Mouse (Mus musculus) olfactory bulb, adult 2 months (tissue): ENCODE data around the gene Gm10392.

Source experiments
- CTCF ChIP-seq: fragments of 200-500 bp; IDR thresholded peaks from 2 replicates; pipeline ENCODE4 v1.5.1; 2012; ENCODE audit warnings: low read depth, mild to moderate bottlenecking, low read length, moderate library complexity; ENCODE audit not compliant: insufficient read depth
- POLR2A ChIP-seq: fragments of 200-500 bp; IDR thresholded peaks from 2 replicates; pipeline ENCODE4 v1.6.1; 2012; ENCODE audit warnings: mild to moderate bottlenecking, low read depth, low read length, moderate library complexity; ENCODE audit not compliant: insufficient read depth

DNA sequence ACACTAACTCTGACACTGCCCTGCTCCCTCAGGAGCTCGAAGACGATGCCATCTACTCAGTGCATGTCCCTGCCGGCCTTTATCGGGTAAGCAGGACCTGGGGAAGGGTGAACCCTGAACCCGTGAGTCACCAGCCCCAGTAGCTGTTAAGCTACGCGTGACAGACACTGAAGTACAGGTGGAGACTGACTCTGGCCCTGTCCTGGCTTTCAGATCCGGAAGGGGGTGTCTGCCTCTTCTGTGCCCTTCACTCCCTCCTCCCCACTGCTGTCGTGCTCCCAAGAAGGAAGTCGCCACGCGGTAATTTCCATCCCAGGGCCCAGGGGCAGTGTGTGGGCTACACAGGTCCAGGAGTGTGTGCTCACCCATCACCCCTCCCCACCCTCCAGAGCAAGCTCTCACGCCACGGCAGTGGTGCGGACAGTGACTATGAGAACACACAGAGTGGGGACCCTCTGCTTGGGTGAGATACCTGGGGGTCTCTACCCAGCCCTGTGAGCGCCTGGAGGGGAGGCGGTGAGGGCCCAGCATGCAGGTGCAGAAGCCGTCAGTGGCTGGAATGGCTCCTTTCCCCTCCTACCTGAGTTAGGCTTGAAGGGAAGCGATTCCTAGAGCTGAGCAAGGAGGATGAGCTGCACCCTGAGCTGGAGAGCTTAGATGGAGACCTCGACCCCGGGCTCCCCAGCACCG lies 13.6 kb downstream of the Gm10392 start:
- TF ChIP-seq CTCF (no peak), POLR2A (no peak)
